Mouse (Mus musculus) adrenal gland, adult (tissue): ENCODE results near the gene Coro7.
"Not testable (repeated sequence)": the region's sequence is repeated elsewhere in the genome, so short reads cannot be mapped to it uniquely, and the experiment has no call there.

Experiments used
- DNase-seq, 2 experiments: peaks; one replicate each; pipeline ENCODE4 v3.0.0; 2022 to 2023; ENCODE audit warnings: low spot score in 1 of 2; ENCODE audit not compliant: inconsistent age in 2 of 2

The Coro7 gene

GRCm38 (mm10) chr16:4679121-4680018 lies at the start of gene Coro7:
Gene Coro7 (minus strand): TSS chr16:4679777.
- DNase-seq: peak; percentile 93 to 96

- DNase-seq: peak in 1 of 2 experiments; percentile 83
Measured at GRCm38 (mm10) chr16:4727963-4728362, 48.4 kb upstream of the Coro7 start.

GRCm38 (mm10) chr16:4727526-4727925 lies 47.9 kb upstream of the Coro7 start:
- no peak for DNase-seq

- peak in 1 of 2 experiments; percentile 85 for DNase-seq
Measured at GRCm38 (mm10) chr16:4726528-4727128, 47.1 kb upstream of the Coro7 start.

GRCm38 (mm10) chr16:4725780-4726527 lies 46.4 kb upstream of the Coro7 start, which contains the start of gene Hmox2:
Gene Hmox2 (plus strand): TSS chr16:4726361.
- peak; percentile 96 to 98 for DNase-seq

- no peak for DNase-seq
Measured at GRCm38 (mm10) chr16:4725266-4725665, 45.7 kb upstream of the Coro7 start.

- DNase-seq: no peak
Measured at GRCm38 (mm10) chr16:4722915-4723209, 43.3 kb upstream of the Coro7 start.

GRCm38 (mm10) chr16:4722128-4722914 lies 42.7 kb upstream of the Coro7 start:
- DNase-seq: no peak

- peak; percentile 61 to 87 for DNase-seq
Measured at GRCm38 (mm10) chr16:4718753-4719518, 39.4 kb upstream of the Coro7 start, which contains the start of gene Nmral1. Gene Nmral1 (minus strand): TSS chr16:4719356.

- DNase-seq: no peak
Measured at GRCm38 (mm10) chr16:4717866-4718265, 38.3 kb upstream of the Coro7 start.

- DNase-seq: no peak
Measured at GRCm38 (mm10) chr16:4713861-4714710, 34.5 kb upstream of the Coro7 start.

GRCm38 (mm10) chr16:4711173-4711572 lies 31.6 kb upstream of the Coro7 start:
- no peak for DNase-seq

GRCm38 (mm10) chr16:4705541-4705940 lies 26.0 kb upstream of the Coro7 start:
- no peak for DNase-seq

GRCm38 (mm10) chr16:4702646-4703045 lies 23.1 kb upstream of the Coro7 start:
- no peak for DNase-seq

GRCm38 (mm10) chr16:4701211-4701610 lies 21.6 kb upstream of the Coro7 start:
- no peak for DNase-seq

GRCm38 (mm10) chr16:4689371-4689770 lies 9.8 kb upstream of the Coro7 start:
- DNase-seq: not testable (repeated sequence)

- no peak for DNase-seq
Measured at GRCm38 (mm10) chr16:4684457-4684791, 4.8 kb upstream of the Coro7 start.

- peak; percentile 97 to 99 for DNase-seq
Measured at GRCm38 (mm10) chr16:4683581-4684456, 4.2 kb upstream of the Coro7 start.
